Mouse (Mus musculus) urinary bladder, postnatal 4 days (tissue): ENCODE measurements around the gene Pip5k1b.

Experiments used
- DNase-seq, 2 experiments: peaks; one replicate each; pipeline ENCODE4 v3.0.0; 2021 to 2022; ENCODE audit warnings: low spot score in 2 of 2

Pip5k1b gene

DNA sequence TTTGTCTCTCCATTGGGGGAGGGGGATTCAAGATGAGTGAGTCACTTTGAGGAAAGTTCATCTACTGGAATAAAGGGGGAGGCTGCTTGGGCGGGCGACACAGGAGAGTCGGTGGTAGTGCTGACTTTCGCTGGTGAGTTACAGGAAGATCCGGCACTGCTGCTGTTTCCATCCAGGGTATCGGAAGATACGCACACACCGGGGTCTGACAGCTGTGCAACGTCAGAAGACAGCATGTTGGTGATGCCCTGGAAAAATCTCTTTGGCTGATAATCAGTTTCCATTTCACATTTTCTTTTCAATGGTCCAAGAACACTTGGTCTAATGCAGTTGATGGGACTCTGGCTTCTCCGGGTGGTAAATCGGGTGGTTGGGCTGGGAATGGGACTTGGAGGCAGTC lies 79.2 kb downstream of the Pip5k1b start:
- DNase-seq = no peak

- no peak for DNase-seq
Observed at GRCm38 (mm10) chr19:24475281-24475680, 80.4 kb downstream of the Pip5k1b start.

GRCm38 (mm10) chr19:24472512-24472911 lies 83.2 kb downstream of the Pip5k1b start:
- DNase-seq = no peak

DNA sequence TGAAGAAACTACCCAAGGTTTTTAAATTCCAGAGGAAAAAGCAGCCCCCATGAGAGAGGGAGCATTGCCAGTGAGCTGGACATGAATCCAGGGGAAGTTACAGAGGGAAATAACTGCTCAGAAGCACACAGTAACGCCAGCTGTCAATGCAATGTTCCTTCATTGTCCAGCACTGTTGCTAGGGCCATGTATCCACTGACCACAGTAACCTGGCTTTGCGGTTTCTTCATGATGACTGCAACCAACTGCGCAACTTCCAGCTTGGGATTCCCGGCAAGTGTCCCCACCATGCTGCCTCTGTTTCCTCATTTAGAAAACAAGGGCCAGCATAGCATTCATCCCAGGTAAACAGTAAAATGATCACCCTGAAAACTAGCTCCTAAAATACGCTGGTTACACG lies 84.1 kb downstream of the Pip5k1b start:
- DNase-seq = no peak

DNA sequence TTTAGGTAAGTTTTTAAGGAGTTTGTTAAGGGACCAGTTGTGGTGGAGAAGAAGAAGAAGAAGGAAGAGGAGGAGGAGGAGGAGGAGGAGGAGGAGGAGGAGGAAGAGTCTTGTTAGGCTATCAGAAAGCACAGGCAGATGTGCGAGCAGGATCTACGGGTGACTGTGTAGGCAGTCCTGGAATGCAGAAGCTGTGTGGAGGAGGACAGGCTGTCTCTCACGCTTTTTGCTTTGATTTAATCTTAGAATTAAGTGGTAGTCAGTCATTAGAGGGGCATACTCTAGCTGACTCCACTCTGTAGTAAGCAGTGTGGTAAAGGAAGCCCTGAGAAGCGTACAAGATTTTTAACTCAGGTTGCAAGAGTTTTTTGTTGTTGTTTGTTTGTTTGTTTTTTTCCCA lies 86.5 kb downstream of the Pip5k1b start:
- DNase-seq = no peak

DNA sequence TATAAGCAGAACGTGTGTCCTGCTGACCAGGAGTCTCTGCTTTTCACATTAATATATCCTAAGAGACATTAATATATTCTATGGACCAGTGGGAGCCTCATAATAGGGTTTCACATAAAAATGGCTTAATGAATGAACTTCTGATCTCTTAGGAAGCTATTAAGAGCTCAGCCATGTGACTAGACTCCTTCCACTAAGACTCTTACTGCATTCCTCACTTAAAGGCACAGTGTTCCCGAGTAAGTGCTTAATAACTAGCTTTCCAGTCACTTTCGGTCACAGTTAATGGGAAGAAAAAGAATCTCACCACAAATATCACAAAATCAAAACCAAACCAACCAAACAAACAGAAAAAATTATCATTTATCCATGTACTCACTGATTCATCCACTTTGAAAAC lies 87.1 kb downstream of the Pip5k1b start:
- no peak for DNase-seq

DNA sequence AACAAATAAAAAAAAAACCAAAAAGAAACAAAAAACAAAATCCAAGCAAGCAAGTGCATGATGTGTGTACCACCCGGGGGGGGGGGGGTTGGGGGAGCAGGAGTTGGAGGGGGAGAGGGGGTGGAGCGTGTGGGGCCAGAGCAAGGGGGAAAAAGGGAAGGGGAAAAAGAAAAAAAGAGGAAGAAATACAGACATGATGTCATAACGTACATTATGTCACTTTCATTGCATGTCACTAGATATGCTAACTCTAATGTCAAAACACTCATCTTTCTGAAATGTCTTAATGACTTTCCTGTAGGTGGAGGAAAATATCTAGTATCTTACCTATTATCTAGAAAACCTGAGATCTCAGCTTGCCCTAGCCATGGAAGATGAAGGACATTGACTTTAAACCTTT lies 92.7 kb downstream of the Pip5k1b start:
- no peak for DNase-seq

DNA sequence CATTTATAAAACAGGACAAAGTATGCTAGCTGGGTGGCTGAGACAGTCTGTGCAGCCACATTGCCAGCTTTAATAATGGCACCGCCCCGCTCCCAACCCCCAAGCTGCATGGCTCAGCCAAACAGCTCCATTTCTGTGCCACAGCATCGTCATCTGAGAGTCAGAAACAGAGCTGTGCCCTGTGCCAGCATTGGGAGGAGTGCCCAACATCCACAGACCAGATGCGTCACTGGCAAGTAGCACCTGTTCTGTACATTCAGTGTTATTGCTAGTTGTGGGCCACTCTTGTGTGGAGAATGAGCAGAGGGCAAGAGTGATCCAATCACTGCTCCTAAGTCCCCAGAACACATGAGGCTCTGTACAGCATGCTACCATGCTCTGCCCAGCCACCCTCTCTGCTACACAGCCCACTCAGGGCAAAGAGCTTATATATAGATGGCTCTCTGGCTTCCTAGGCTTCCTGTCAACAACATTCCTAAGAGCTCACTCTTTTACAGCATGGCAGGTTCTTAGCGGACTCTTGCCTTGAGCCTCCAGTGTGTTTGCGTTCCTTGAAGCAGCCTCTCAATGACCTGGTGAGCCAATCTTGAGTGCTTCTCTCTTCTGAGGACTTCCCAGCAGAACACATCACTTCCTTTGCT lies 99.0 kb downstream of the Pip5k1b start:
- no peak for DNase-seq

DNA sequence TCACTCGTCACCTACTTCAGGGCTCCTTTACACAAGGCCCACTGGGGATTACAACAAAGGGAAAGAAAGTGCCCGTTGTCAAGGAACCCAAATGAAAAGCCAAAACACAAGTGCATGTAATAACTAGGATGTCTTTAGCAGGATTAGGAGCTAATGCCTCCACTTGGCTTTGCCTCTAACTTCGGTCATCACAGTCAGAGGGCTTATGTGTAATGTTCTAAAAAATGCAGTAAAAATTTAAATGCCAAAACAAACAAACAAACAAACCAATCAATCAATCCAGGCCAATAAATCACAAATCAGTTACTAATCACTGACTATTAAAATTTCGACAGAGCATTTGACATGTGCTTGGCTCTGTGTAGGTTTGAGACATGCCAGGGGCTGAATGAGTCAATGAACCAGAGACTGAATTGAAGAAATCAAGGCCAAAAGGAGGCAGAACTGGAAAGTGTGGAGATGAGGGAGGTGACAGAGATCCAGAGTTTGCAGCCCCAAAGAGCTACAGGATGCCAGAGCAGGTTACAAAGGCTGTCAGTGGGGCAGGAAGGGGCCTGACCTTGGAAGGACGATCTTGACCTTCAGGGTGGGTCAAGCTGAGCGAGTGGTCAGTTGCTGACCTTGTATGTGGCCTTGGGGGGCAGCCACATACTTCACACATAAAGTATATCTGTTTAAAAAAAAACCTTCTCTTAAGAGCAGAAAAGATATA lies 100.3 kb downstream of the Pip5k1b start:
- DNase-seq = no peak

DNA sequence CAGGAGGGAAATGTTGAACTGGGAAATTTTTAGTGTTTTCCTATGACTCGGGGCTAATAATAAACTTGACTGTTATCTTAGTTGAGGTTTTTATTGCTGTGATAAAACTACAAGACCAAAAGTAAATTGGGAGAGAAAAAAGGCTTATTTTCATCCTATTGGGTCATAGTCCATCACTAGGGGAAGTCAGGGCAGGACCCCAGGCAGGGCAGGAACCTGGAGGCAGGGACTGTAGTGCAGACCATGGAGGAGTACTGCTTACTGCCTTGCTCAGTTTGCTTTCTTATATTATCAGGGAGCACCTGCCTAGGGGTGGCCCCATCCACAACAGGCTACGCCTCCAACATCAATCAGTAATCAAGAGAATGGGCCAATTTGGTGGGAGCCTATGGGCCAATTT lies 101.2 kb downstream of the Pip5k1b start:
- DNase-seq = no peak

GRCm38 (mm10) chr19:24453379-24453778 lies 102.3 kb downstream of the Pip5k1b start:
- no peak for DNase-seq

DNA sequence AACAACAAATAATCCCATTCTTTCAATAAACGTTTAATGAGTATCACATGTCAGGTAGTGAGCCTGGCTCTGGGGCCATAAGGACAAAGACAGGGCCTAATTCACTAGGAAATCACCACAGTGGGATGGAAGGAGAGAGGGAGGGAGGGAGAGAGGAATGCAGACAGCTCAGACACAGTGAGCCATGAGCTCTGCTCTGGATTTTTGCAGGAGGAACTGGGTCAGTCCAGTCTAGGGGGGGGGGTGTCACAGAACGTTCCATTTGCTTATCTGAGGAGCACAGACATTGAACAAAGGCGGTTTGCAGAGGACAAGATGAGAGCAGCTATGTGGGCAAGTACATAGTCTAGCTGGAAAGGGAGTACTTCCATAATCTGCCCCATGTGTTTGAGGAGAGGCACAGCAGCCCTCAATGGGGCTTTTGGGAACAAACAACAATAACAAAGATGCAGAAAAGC lies 103.2 kb downstream of the Pip5k1b start:
- DNase-seq = no peak

DNA sequence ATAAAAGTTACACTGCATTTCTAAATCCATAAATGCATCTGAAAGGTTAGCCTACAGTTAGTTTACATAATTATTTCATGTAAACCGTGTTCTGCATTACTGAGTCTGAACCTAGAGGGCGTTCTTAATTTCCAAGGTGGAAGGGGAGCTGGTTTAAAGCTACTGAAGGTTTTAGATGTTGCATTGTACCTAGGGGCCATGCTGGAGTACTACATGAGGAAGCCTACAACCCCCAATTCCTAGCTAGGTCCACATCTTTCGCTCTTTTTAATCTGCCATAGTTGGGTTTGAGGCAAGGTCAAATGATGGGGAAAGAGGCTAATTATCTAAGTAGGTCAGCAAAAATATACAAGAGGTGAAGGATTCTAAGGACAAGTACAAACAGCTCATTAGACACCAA lies 104.0 kb downstream of the Pip5k1b start:
- DNase-seq = no peak

- no peak for DNase-seq
Observed at GRCm38 (mm10) chr19:24450740-24451139, 104.9 kb downstream of the Pip5k1b start.

GRCm38 (mm10) chr19:24444322-24444721 lies 111.3 kb downstream of the Pip5k1b start:
- no peak for DNase-seq

GRCm38 (mm10) chr19:24439715-24440114 lies 116.0 kb downstream of the Pip5k1b start:
- DNase-seq = no peak

DNA sequence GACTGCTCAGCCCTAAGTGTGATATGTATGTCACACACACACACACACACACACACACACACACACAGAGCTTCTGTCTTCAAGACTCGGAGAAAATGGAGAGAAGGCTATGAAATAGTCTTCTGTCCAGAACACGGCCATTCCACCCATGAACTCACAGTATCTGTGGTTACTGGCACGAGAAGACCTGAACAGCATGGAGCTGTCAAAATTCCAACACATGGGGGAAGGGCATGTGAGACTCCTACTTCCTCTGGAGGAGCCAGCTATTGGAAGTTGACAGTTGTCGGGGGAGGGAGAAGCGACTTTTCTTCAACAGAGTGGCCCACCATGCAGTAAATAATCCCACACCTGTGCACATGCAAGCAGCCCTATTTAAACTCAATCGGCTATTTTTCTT lies 121.4 kb downstream of the Pip5k1b start:
- no peak for DNase-seq

GRCm38 (mm10) chr19:24432447-24432846 lies 123.2 kb downstream of the Pip5k1b start:
- DNase-seq = no peak

- DNase-seq = no peak
Observed at GRCm38 (mm10) chr19:24431381-24431780, 124.3 kb downstream of the Pip5k1b start.

DNA sequence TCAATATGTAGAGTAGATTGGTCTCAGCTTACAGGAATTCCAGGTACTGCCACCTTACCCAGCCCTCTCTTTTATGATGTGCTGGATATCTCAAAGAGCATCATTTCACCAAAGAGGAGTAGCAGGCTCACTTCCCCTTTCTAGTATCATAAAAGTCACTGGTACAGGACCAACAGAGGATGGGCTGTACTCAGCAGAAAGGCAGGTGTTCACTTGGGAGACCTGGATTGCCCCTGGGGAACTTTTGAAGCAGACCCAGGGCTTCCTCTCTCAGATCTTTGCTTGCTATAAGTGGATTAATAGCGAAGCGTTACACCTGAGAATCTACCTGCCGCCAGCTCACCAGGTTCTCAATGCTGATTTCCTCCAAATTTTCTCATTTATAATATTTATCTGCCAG lies 127.7 kb downstream of the Pip5k1b start:
- no peak for DNase-seq

DNA sequence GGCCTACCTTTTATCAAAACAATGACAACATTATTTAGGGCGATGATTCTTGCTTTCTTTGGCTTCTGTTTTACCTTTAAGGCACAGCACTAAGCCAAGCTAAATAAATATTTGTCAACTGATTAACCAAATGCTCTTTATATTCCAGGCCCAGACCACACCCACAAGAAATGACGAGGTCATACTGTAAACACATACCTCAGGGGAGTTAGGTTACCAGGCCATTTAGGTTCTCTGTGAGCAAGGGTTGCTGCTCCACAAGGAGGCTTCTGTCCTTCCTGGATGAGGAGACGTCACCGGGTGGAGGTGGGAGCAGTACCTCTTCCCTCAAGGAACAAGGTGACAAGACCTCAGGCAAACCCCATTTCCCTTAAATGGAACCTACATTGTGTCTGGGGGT lies 128.4 kb downstream of the Pip5k1b start:
- no peak for DNase-seq

GRCm38 (mm10) chr19:24426759-24427181 lies 128.9 kb downstream of the Pip5k1b start:
- DNase-seq = no peak

DNA sequence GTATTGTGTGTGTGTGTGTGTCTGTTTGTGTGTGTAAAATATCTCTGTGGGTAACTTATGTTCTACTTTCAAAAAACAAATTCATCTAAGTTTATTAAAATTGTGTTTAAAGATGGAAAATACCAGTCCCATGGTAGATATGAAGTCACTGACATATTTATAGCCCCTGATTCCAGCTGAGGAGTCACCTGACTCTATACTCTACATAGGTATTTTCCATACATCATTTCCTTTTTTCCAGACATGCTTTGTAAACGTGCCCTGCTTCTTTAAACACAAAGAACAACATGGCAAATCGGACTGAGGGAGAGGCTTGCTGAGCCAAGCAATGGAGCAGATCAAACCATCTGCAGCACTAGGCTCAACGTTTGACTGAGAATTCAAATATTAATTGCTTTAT lies 137.6 kb downstream of the Pip5k1b start:
- DNase-seq = no peak

DNA sequence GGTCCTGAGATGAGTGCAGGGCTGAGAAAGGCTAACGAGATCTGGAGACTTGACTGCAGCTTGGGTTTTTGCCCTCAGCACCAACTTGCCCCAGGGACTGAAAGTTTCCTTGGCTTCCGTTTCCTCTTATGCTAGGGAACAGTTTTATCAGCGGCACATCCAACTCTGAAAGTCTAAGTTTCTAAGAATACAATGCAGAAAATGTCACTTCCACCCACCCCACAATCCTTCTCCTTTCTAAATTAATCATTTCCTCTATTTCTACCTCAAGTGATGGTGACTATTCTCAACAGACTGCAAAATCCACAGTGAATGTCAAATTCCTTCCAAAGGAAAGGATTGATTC lies 138.0 kb downstream of the Pip5k1b start:
- no peak for DNase-seq
